Mouse (Mus musculus) common myeloid progenitor, adult 5-6 weeks (primary cell): ENCODE results near the gene Xbp1. TPM values are rescaled to one million over a fixed set of nuclear protein-coding genes. Genes with fewer than 3 reads are reported as not detected.
"Not testable (repeated sequence)": the region's sequence is repeated elsewhere in the genome, so short reads cannot be mapped to it uniquely, and the experiment has no call there.

Experiments
- ATAC-seq: replicated peaks from 2 replicates; pipeline ENCODE4 v1.8.0; 2016; ENCODE audit warnings: low read depth, mild to moderate bottlenecking, moderate TSS enrichment, inconsistent platforms; ENCODE audit not compliant: poor library complexity, severe bottlenecking
- total RNA-seq: library from RNA; stranded (forward); fragments of 200-1000, 187-1606 nt; gene quantifications from 2 replicates; pipeline ENCODE4 v1.2.3, GENCODE M21; 2017

Gene Xbp1
- total RNA-seq, 1 experiment from 2014 or later, result 72.0 TPM

DNA sequence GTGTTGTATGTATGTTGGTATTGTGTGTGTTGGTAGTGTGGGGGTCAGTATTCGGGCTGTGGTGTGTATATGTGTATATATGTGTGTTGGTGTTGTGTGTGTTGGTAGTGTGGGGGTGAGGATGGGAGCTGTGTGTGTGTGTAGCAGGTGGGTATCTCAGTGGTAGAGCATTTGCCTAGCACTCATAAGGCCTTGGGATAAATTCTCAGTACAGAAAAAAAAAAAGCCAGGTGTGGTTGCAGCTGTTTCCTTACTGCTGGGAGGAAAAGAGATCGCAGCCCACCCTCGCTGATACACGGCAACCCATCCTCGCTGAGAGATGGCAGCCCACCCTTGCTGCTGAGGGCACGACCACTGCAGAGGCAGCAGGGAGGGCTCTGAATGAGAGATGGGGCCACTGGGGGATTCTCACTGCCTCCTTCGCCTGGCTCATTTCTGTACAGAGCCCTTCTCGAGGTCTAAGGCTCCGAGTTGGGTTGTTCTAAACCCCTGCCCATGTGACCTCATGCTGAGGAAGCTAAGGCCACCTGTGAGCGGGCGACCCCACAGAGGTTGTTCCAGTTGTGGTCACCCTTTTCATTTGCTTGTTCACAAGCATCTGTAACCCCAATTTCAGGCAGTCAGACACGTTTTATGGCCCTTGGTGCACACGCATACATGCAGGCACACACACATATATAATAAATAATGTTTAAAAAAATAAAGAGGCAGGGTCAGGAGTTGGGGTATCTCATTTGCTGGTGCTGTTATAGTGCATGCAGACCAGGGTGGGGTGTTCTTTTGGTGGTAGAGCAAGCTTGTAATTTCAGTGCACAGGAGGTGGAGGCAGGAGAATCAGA lies 19.3 kb upstream of the Xbp1 start:
- ATAC-seq, result no peak

DNA sequence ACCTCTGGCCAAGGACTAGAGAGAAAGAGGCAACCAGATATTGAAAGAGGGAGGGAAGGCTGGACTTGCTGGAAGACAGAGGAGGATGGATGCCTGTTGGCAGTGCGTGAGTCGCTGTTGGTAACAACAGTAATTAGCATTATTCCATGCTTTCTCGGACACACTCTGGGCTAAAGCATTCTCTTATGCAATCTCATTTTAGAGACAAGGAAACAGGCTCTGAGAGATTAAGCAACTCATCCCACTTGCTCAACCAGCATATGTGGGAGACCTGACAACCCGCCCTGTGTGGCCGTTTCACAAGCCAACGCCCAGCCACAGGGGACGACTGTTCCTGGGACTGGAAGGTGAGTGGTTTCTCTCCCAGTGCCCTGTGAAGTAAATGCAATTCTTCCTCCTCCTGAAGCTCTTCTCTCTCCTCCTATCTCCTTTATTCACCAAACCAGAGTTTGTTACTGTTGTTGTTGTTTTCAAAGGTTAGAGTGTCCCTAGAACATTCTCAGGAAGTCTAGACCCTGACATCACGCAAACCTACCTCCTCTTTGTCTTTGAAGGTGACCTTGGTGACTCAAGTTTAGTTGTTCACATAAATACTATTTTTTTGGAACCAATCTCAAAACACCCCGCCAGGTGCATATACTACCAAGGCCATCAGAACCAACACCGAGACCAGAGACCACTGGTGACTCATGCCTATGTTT lies 18.0 kb upstream of the Xbp1 start:
- ATAC-seq, result peak; percentile 57

DNA sequence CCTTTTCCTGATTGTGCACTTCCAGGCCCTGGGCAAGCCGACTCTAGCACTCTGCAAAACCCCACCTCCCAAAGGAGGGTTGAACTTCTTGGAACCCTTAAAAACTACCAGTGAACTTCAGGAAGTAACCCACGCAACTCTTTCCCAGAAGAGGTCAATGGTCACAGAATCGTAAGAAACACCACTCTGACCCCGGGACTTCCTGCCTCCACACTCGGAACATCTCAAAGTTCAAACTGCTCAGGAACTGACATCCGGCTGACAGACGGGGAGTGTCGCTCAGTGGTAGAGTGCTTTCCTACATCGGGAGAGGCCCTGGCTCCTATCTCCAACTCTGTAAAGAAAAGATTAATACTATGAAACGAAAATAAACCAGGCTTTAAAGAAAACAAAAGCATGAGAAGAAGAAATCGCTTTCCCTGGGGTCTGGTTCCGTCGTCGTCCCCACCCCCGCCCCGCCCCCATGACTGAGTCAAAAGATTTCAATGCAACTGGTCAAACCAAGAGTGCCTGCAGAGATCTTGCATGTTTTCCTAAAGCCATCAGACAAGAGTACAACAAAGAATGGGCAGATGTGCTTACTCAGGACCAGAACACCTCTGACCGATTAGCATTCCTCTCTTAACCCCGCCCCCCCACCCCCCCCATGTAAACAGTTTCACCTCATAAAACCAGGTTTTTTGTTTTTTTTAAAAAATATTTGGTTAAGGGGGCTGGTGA lies 14.4 kb upstream of the Xbp1 start:
- ATAC-seq, result peak; percentile 30

DNA sequence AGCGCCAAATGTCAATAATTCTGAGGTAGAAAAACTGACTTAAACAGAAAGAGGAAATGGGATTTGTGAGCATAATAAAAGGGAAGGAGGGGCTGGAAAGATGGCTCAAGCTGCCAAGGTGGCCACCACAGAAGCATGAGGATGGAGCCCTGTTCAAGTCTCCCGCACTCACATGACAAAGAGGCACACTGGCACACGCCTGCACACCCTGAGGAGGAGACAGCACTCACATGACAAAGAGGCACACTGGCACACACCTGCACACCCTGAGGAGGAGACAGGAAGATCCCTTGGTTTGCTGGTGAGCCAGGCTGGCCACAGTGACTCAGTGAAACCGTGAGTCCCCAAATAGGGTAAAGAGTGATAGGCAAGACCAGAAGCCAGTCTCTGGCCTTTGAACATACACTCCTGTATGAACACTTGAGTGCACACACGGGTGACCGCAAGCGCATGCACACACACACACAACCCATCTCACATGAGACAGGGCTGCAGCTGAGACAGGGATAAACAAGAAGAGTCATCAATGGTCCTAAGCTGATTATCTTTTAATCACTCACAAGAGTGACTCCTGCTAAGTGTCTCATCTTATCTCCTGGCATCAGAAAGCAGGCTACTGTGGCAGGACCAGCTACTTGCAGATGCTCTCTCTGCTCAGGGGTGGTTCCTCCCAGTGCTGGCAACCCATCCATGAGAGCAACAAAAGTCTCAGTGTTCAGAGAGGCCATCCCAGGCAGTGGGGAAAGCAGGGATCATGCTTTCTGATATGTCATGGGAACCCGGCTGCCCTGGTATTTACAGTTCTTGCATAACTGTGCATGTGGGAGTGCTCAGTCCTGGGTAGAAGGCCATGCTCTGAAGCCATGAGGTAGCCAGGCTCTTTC lies 11.0 kb upstream of the Xbp1 start:
- ATAC-seq, result peak; percentile 63

DNA sequence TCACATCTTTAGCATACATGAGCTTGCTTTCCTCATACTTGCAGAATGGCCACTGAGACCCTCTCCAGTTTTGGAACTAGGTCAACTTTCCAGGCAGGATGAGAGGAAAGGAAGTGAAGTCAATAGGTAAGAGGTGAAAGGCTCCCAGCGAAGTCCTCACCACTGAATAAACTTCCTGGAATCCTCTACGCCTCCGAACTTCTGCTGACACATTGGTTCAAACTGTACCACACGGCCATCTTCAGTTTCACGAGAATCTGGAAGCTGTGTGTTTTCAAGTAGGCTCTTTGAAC lies 10.4 kb upstream of the Xbp1 start:
- no peak for ATAC-seq

DNA sequence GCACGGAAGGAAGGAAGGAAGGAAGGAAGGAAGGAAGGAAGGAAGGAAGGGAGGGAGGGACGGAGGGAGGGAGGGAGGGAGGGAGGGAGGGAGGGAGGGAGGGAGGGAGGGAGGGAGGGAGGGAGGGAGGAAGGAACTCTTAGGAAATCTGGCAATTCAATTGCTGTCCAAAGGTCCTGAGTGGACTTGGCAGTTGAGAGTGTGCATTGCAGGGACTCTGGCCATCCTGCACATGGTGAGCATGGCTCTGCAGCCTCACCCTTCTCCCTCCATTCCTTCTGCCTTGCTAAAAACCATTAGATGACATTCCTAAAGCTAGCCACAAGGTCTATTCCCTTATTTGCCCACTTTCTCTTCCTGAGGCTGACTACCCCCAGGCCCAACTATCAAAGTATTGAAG lies 9.8 kb upstream of the Xbp1 start:
- ATAC-seq, result not testable (repeated sequence)

DNA sequence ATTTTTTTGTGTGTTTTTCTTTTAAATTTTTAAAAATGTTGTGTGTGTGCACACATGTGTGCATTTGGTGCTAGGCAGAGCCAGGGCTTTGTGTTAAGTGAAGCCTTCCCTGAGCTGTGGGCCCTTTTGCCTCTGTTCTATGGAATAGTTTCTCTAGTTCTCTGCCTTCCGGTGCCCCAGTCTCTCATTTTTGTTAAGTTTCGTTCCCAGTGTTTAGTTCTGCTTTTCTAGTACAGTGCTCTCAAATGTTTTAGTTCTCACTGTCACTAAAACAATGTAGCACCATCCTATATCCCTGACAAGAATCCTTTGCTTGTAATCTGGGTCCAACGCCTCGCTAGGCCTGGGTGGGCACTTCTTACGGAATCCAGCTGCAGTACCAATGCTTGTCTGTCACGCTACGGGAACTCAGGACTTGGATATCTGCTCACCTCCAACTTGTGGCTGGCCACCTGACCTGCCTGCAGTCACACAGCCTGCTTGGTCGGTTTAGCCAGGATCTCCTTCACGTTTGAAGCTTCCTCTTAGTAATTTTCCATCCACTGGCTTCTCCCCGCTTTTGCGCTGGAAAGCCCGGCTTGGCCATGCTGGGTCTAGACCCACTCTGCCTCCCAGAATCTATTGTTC lies 8.2 kb upstream of the Xbp1 start:
- ATAC-seq, result peak; percentile 42

DNA sequence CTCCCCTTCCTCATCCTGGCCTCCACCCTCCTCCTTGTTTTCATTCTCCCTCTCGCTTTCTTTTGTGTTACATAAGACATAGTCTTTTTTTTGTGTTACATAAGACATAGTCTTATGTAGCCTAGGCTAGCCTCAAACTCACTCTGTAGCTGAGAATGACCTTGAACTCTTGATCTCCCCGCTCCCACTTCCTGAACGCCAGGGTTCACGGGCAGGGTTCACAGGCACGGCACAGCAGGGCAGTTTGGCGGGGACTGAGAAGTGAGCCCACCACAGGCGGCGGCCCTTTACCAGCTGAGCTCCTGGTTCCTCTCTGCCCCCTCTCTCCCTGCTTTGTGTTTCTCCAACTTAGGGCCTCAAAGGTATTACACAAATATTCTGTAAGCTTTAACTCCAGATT lies 7.5 kb upstream of the Xbp1 start:
- no peak for ATAC-seq

DNA sequence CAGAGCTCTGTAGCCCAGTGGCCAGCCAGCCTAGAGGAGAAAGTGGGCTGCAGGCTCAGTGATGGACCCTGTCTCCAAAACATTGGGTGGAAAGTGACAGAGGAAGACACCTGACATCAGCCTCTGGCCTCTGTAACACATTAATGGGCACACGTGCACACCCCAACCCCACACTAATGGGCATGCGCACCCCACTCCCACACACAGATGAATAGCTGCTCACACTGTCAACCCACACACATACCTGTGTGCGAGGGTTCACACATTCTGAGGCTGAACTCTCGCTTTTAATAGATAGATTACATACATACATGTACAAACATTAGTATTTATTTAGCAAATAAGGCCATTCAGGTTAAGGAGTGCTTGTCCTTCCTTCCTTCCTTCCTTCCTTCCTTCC lies 6.4 kb upstream of the Xbp1 start:
- no peak for ATAC-seq

DNA sequence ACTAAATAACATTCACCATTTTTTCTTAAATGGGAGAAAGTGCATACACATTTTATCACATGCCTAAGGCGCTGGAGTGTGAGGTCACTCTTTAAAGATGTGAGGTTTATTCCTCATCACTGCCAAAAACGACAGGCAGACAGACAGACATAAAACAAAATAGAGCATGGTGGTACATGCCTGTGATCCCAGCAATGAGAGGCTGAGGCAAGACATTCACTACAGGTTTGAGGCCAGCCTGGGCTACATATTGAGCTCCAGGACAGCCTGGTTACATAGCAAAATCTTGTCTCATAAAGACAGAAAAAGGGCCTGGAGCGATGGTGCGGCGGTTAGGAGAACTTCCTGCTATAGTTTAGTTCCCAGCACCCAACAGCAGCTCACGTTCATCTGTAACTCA lies 5.3 kb upstream of the Xbp1 start:
- no peak for ATAC-seq

DNA sequence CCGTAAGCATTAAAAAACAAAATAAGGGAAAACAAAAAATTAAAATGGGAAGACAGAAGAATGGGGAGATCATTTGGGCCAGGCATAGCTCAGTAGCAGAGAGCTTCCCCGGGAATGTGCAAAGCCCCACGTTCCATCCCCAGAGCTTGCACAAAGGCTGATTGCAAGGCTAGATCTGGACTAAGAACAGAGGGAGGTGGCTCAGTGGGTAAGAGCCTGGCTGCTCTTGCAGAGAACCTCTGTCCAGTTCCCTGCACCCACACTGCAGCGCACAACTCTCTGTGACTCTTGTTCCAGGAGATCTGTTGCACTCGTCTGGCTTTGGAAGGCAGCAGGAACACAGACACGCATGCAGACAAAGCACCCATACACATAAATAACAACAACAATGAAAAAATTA lies 4.8 kb upstream of the Xbp1 start:
- no peak for ATAC-seq

DNA sequence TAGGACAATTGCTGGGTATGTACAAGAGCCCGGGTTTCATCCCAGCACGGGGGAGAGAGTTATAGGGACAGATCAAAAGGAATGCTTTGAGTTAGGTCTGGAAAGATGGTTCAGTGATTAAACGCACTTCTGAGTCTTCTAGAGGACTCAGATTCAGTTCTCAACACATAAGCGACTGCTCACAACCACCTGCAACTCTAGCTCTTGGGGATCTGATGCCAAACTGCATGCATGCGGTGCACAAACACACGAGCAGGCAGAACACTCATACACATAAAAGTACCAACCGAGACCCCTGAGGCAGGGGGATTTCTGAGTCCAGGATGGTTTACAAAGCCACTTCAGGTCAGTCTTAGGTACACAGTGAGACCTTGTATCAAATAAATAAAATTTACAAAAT lies 4.3 kb upstream of the Xbp1 start:
- ATAC-seq, result no peak

DNA sequence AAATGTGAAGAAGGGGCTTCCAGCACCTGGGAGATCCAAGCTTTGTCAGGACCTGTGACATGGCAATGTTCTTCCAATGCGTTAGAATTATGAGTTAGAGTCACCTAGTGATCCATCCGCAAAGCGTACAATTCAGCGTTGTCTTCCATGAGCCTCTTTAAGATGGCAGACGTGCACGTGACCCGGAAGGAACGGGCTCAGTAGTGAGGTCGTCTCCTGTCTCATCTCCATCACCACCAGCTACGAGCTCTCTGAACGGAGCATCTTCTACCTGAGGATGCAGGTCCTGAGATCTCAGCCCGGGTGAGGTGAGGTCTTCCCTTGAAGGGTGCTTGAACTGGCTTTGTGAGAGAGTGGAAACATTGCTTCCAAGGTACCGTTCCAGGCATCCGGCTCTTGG lies 3.8 kb upstream of the Xbp1 start:
- ATAC-seq, result no peak

DNA sequence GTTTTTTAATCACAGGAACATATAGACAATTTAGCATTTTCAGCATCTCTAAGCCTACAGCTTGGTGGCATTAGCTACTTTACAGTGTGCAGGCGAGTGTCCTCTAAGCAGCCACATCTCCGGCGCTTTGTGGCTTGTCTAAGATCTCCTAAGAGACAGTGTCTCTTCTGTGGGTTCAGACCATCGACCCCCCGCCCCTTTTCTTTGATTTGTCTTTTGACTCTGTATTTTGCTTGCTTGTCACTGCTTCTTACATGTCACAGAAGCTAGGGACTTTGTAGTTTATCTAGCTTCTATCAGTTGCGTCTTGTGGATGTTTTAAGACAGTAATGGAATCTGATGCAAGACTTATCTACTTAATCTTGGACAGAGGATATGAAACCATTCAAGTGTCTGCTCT lies 3.1 kb upstream of the Xbp1 start:
- ATAC-seq, result no peak

DNA sequence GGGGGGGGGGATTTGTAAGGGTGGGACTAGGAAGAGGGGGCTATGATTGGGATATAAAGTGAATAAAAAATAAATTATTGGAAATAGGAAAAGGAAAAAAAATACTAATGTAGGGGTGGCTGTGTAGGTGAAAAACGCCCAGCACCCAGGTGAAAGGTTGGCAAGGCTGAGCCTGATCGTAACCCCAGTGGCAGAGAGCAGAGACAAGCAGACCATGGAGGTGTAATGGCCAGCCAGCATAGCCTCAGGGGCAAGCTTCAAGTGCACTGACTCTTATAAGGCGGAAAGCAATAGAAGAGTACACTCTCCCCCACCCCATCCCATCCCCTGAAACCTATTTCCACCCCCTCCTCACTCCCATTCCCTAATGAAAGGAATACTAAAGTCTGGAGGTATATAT lies 778 bp upstream of the Xbp1 start:
- ATAC-seq, result no peak

DNA sequence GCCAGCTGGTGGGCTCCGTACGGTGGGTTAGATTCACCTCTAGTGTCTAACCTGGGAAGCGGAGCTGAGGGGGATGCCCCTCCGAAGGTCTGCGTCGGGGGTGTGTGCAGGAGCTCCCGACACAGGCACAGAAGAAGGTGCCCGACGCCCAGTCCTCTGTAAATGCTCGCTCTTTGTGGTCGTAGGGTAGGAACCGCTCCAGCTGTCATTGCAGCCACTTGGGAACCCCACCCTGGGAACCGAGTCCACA lies 732 bp downstream of the Xbp1 start:
- ATAC-seq, result peak; percentile 1; the same call in 1 of the 2 replicates

DNA sequence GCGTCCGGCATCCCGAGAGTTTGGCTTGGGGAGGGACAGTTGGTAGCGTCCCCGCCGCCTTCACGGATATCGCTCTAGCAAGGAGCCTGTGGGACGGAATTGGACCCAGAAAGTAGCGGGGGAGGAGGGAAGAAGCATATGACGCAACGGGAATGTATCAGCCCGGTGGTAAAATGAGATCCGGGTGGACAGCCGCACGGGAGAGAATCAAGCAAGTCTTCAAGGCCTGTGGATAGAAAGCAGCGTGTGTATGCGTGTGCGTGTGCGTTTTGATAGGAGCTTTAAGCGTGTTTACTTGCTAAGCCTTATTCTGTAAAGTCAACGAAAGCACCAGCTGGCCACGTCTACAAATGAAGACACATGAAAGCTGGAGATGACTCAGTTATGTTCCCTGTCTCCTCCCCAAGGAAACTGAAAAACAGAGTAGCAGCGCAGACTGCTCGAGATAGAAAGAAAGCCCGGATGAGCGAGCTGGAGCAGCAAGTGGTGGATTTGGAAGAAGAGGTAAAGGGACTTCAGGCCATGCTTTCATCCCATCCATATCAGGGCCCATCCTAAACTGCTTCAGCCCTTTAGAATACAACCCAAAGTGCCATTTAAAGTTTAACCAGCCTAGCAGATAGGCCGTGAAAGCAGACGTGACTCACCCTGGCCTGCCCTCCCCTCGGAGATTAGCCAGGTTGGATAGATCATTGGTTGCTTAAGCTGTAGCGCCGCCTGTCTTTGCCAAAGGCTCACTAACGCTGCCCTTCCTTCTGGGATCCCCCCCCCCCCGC lies 1.2 kb downstream of the Xbp1 start:
- ATAC-seq, result peak; percentile 67

DNA sequence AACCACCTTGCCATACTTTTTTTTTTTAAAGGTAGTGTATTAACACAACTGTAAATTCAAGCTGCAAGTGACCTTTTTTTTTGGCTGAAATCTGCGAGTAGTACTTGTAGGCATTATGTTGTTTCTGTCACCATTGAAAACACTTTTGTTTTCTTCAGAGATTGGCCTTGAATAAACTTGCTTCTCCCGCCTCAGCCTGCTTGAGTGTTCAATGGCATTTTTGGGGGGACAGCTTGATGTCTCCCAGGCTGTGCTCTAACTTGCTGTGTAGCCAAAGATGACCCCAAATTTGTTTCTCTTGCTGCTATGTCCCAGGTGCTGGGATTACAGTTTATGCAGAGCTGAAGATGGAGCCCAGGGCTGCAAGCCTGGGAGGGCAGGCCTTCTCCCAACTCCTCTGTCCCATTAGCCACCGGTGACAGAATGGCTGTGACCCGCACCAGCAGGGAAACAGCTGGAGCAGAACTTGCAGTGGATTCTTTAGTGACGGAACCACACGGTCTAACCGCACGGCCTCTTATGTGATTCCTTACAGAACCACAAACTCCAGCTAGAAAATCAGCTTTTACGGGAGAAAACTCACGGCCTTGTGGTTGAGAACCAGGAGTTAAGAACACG lies 2.4 kb downstream of the Xbp1 start:
- no peak for ATAC-seq

DNA sequence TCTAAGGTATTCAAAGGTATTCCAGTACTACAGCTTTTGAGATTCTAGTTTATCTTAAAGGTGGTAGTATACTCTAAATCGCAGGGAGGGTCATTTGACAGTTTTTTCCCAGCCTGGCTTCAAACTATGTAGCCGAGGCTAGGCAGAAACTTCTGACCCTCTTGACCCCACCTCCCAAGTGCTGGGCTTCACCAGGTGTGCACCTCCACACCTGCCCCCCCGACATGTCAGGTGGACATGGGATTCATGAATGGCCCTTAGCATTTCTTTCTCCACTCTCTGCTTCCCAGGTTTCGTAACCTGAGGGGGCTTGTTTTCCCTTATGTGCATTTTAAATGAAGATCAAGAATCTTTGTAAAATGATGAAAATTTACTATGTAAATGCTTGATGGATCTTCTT lies 5.0 kb downstream of the Xbp1 start:
- no peak for ATAC-seq
